Mouse (Mus musculus) midbrain, embryonic 16.5 days (tissue): ENCODE data around the gene Mtcl1. TPM values are rescaled to one million over a fixed set of nuclear protein-coding genes. Genes with fewer than 3 reads are reported as not detected.

Experiments
- ATAC-seq: fragments of 200-750 bp; cut with Nextera tagmentation; 2 replicates; pipeline ENCODE4 v1.8.0; 2017; ENCODE audit warnings: moderate TSS enrichment
- H3K27ac ChIP-seq: fragments of 300-500 bp; sonication (generic); 2 replicates; pipeline ENCODE4 v1.5.1; 2014; ENCODE audit warnings: mild to moderate bottlenecking, low read length, mixed read lengths
- H3K27me3 ChIP-seq: fragments of 300-500 bp; sonication (generic); 2 replicates; pipeline ENCODE4 v1.6.1; 2014; ENCODE audit warnings: low read depth, low read length, mixed read lengths; ENCODE audit not compliant: control insufficient read depth, insufficient read depth
- H3K36me3 ChIP-seq: fragments of 300-500 bp; sonication (generic); 2 replicates; pipeline ENCODE4 v1.6.1; 2014; ENCODE audit warnings: mild to moderate bottlenecking, low read length, moderate library complexity, mixed read lengths; ENCODE audit not compliant: control insufficient read depth, insufficient read depth
- H3K4me1 ChIP-seq: fragments of 300-500 bp; sonication (generic); 2 replicates; pipeline ENCODE4 v1.6.1; 2014; ENCODE audit warnings: mild to moderate bottlenecking, low read length, mixed read lengths; ENCODE audit not compliant: control insufficient read depth, insufficient read depth
- H3K4me2 ChIP-seq: fragments of 300-500 bp; sonication (generic); 2 replicates; pipeline ENCODE4 v1.6.1; 2014; ENCODE audit warnings: mild to moderate bottlenecking, low read length, mixed read lengths
- H3K4me3 ChIP-seq: fragments of 300-500 bp; sonication (generic); 2 replicates; pipeline ENCODE4 v1.5.1; 2014; ENCODE audit warnings: low read depth, mild to moderate bottlenecking, low read length, moderate library complexity, mixed read lengths
- H3K9ac ChIP-seq: fragments of 300-500 bp; sonication (generic); 2 replicates; pipeline ENCODE4 v1.6.1; 2014; ENCODE audit warnings: low read depth, low read length, mixed read lengths
- H3K9me3 ChIP-seq: fragments of 300-500 bp; sonication (generic); replicated peaks from 2 replicates; pipeline ENCODE4 v1.6.1; 2014; ENCODE audit warnings: mild to moderate bottlenecking, low read length, mixed read lengths; ENCODE audit not compliant: control insufficient read depth, poor library complexity, severe bottlenecking
- WGBS: fragments of 180-500 bp; shearing (Covaris S2); extraction: QIAGEN DNeasy Blood & Tissue Kit; methylation state at CpG from one replicate; pipeline ENCODE4 v1.1.7; 2014; 5-methylcytosine and 5-hydroxymethylcytosine counted together
- polyA plus RNA-seq: library from polyadenylated mRNA; unstranded; fragments of >200 nt; fragmentation: Nextera tagmentation; extraction: Ambion mirVana; gene quantifications from 2 replicates; pipeline ENCODE4 v1.2.1, GENCODE M21; 2015

Gene Mtcl1
- polyA plus RNA-seq, 1 experiment from 2014 or later, result 29.4 TPM

GRCm38 (mm10) chr17:66451143-66451542 lies 1.6 kb upstream of the Mtcl1 start:
- H3K27ac ChIP-seq, result no peak overlapping the region
- no peak for ATAC-seq
- no peaks in the 10 kb centered on the region for H3K36me3 ChIP-seq
- WGBS, result under 1% methylated on average over 11 of the region's 11 CpGs
- peak overlapping the region; percentile 94 for H3K4me2 ChIP-seq
- no peak overlapping the region for H3K9ac ChIP-seq
- H3K9me3 ChIP-seq, result no peaks in the 10 kb centered on the region
- H3K27me3 ChIP-seq, result no peaks in the 10 kb centered on the region
- H3K4me3 ChIP-seq, result no peak overlapping the region
- H3K4me1 ChIP-seq, result peaks cover 25% of the 10 kb centered on the region

DNA sequence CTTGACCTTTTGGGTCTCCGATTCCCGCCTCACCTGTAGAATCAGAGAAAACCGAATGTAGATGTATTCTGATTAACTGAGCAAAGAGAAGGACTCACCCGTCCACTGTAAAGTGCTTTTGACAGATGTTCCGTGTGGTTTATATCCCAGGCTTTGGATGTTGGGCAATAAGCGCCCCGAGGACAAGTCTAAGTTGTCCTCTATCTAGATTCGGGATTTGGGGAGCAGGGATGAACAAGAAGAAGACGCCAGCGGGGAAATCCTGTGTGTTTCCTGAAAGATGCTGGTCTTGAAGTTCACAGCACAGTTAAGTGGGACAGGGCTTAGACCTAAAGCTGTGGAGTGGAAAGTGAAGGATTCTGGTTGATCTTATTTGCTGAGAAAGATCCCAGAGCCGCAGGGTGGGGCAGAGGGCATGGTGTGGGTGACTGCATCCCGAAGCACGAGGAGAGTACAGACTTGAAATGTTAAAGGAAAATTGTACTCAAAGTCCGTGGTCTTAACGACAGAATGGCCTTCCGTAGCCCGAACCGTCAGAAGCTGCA lies 1.0 kb upstream of the Mtcl1 start:
- H3K4me1 ChIP-seq, result peaks cover 31% of the 10 kb centered on the region
- no peaks in the 10 kb centered on the region for H3K27me3 ChIP-seq
- H3K4me3 ChIP-seq, result peak overlapping the region; percentile 83
- no peaks in the 10 kb centered on the region for H3K9me3 ChIP-seq
- WGBS, result 3% methylated on average over 18 of the region's 18 CpGs
- no peak for ATAC-seq
- H3K27ac ChIP-seq, result no peak overlapping the region
- H3K9ac ChIP-seq, result peak overlapping the region; percentile 89; the same call in 1 of the 2 replicates
- no peaks in the 10 kb centered on the region for H3K36me3 ChIP-seq
- H3K4me2 ChIP-seq, result peak overlapping the region; percentile 94

GRCm38 (mm10) chr17:66448421-66449405 lies 837 bp downstream of the Mtcl1 start:
- under 1% methylated on average over 112 of the region's 136 CpGs for WGBS
- ATAC-seq, result peak; percentile 26
- Histone ChIP-seq H3K9me3 (no peaks in the 10 kb centered on the region), H3K36me3 (no peaks in the 10 kb centered on the region), H3K4me3 (peak overlapping the region; percentile 83), H3K4me2 (peak overlapping the region; percentile 94), H3K4me1 (peaks cover 47% of the 10 kb centered on the region), H3K9ac (peak overlapping the region; percentile 89), H3K27me3 (no peaks in the 10 kb centered on the region), H3K27ac (peak overlapping the region; percentile 87)

DNA sequence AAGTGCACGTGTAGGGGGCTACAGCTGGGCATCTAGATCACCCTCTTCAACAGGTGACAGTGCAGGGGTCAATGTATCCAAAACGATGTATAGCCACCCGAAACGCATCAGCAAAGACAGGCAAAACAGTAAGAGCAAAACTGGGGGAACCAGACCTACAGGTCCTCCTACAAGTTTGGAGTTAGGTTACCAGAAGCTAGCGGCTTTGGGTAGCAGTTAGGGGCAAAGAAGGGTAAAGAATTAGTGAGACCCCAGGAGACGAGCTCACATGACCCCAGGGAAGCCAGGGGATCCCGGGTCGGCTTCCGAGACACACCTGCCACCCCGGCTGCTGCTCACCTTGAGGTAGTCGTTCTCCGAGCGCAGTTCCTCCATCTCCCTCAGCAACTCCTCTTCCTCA lies 1.6 kb downstream of the Mtcl1 start:
- H3K4me3 ChIP-seq, result peak overlapping the region; percentile 83
- H3K36me3 ChIP-seq, result no peaks in the 10 kb centered on the region
- H3K9me3 ChIP-seq, result no peaks in the 10 kb centered on the region
- peak overlapping the region; percentile 87 for H3K27ac ChIP-seq
- ATAC-seq, result no peak
- peak overlapping the region; percentile 94 for H3K4me2 ChIP-seq
- H3K4me1 ChIP-seq, result peaks cover 51% of the 10 kb centered on the region
- H3K9ac ChIP-seq, result peak overlapping the region; percentile 89
- no peaks in the 10 kb centered on the region for H3K27me3 ChIP-seq
- whole genome bisulfite sequencing, result 1% methylated on average over 13 of the region's 13 CpGs

DNA sequence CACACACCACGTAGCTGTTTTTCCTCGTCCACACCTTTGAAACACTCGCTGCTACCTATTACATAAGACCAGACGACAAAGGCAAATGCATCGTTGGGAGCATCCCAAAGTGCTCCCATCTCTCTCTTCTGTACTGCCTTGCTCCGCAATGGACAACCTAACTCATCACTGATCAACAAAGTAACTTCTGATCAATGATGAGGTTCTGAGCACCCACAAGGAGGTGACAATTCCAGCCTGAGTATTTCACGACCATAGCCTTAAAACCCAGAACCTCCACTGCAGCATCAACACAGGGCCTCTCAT lies 2.6 kb downstream of the Mtcl1 start:
- Histone ChIP-seq H3K27ac (no peak overlapping the region), H3K9me3 (no peaks in the 10 kb centered on the region), H3K4me2 (peak overlapping the region; percentile 94), H3K27me3 (no peaks in the 10 kb centered on the region), H3K9ac (peak overlapping the region; percentile 89; the same call in 1 of the 2 replicates), H3K4me1 (peaks cover 51% of the 10 kb centered on the region), H3K36me3 (no peaks in the 10 kb centered on the region), H3K4me3 (peak overlapping the region; percentile 83)
- 15% methylated on average over 7 of the region's 7 CpGs for WGBS
- ATAC-seq, result no peak

DNA sequence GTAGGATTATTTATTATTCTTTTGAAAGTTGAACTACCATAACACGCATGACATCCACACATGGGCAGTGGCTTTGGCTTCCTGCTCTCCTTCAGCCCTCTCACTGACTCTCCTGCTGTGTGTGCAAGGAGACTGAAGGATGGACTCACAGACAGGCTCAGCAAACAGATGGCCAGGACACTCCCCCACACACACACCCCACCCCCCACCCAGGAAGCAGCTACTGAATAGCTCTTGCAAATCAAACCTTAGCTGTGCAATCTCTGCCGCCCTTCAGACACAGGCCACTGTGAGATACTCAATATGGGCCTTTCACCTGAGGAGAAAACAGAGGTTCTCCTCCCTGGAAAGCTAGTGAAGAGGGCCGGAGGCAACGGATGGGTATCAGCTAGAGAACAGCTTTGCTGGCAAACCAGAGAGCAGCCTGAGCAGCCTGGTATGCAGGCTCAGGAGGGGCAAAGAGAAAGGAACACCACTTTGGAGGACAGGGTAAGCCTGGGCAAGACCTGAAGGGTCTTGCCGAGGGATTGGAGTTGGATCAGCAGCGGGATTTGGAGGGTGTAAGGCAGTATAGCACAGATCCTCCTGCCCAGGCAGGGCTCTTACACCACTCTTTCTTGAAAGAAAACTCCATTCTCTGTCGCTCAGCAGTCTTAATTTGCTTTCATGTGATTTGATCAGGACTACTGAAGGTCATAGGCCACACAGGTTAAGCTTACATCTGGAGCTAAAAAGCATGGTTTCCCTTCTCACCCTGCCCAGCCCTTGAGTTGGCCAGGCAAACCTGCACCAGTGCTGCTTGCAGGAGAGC lies 3.1 kb downstream of the Mtcl1 start:
- ATAC-seq, result no peak
- H3K4me2 ChIP-seq, result peak overlapping the region; percentile 94
- peak overlapping the region; percentile 49 for H3K9ac ChIP-seq
- no peaks in the 10 kb centered on the region for H3K9me3 ChIP-seq
- peaks cover 52% of the 10 kb centered on the region for H3K4me1 ChIP-seq
- H3K4me3 ChIP-seq, result peak overlapping the region; percentile 83
- H3K27ac ChIP-seq, result no peak overlapping the region
- no peaks in the 10 kb centered on the region for H3K27me3 ChIP-seq
- H3K36me3 ChIP-seq, result no peaks in the 10 kb centered on the region
- WGBS, result 13% methylated on average over 7 of the region's 7 CpGs

GRCm38 (mm10) chr17:66444059-66444700 lies 5.4 kb downstream of the Mtcl1 start:
- 22% methylated on average over 9 of the region's 9 CpGs for WGBS
- Histone ChIP-seq H3K4me3 (no peak overlapping the region; the same call in 1 of the 2 replicates), H3K27ac (peak overlapping the region; percentile 39), H3K36me3 (no peaks in the 10 kb centered on the region), H3K9ac (peak overlapping the region; percentile 53; the same call in 1 of the 2 replicates), H3K27me3 (no peaks in the 10 kb centered on the region), H3K4me2 (peak overlapping the region; percentile 38), H3K4me1 (peaks cover 61% of the 10 kb centered on the region), H3K9me3 (no peaks in the 10 kb centered on the region)
- no peak for ATAC-seq

- Histone ChIP-seq H3K4me3 (no peak overlapping the region), H3K9me3 (no peaks in the 10 kb centered on the region), H3K4me2 (no peak overlapping the region), H3K27ac (no peak overlapping the region), H3K36me3 (no peaks in the 10 kb centered on the region), H3K27me3 (no peaks in the 10 kb centered on the region), H3K4me1 (peaks cover 41% of the 10 kb centered on the region), H3K9ac (no peak overlapping the region)
- ATAC-seq, result no peak
- WGBS, result 58% methylated on average over 7 of the region's 8 CpGs
Measured at GRCm38 (mm10) chr17:66439888-66440287, 9.7 kb downstream of the Mtcl1 start.
